In genomic region chr1:158397058-158397457, GRCm38 (mm10) we compare ENCODE assay signal across 21 mouse cellular contexts. TPM values are rescaled to one million over a fixed set of nuclear protein-coding genes. Genes with fewer than 3 reads are reported as not detected.
"Had no signal": no experiment of that assay in that cellular context is flagged by ENCODE, and none has a peak within 500 bp of the region (broad histone marks: within the 10 kb centered on the region; RNA-seq: fewer than 3 reads in every experiment).

No protein-coding gene starts in this region.

- H3K9me3 ChIP-seq: liver, embryonic 15.5 days; lung, embryonic 15.5 days; midbrain, embryonic 12.5 days; midbrain, embryonic 15.5 days; neural tube, embryonic 12.5 days; stomach, embryonic 15.5 days had no signal

- H3K4me3 ChIP-seq: liver, embryonic 15.5 days; lung, embryonic 15.5 days; megakaryocyte, embryonic 14.5 days; midbrain, embryonic 12.5 days; midbrain, embryonic 15.5 days; neural tube, embryonic 12.5 days; stomach, embryonic 15.5 days had no signal

- DNase-seq: liver, postnatal 0 days; lung, adult 2 months; lung, postnatal 14 days; lung, postnatal 36 days; right cerebral cortex, postnatal 25 days; thymus, adult 2 months; thymus, postnatal 25 days; thymus, postnatal 4 days had no signal

- H3K4me2 ChIP-seq: liver, embryonic 15.5 days; lung, embryonic 15.5 days; midbrain, embryonic 12.5 days; midbrain, embryonic 15.5 days; neural tube, embryonic 12.5 days; stomach, embryonic 15.5 days had no signal

- H3K9ac ChIP-seq: liver, embryonic 15.5 days; liver, postnatal 0 days; lung, embryonic 15.5 days; midbrain, embryonic 12.5 days; midbrain, embryonic 15.5 days; neural tube, embryonic 12.5 days; stomach, embryonic 15.5 days had no signal

- H3K4me1 ChIP-seq: liver, embryonic 15.5 days; lung, embryonic 15.5 days; megakaryocyte, embryonic 14.5 days; midbrain, embryonic 12.5 days; midbrain, embryonic 15.5 days; neural tube, embryonic 12.5 days; stomach, embryonic 15.5 days had no signal

- ATAC-seq: liver, postnatal 0 days; lung, postnatal 0 days; midbrain, embryonic 15.5 days had no signal

- H3K36me3 ChIP-seq: liver, embryonic 15.5 days; lung, embryonic 15.5 days; midbrain, embryonic 12.5 days; midbrain, embryonic 15.5 days; neural tube, embryonic 12.5 days; stomach, embryonic 15.5 days had no signal

- H3K27ac ChIP-seq: liver, embryonic 15.5 days; lung, embryonic 15.5 days; macrophage; midbrain, embryonic 12.5 days; midbrain, embryonic 15.5 days; neural tube, embryonic 12.5 days; stomach, embryonic 15.5 days; stomach, postnatal 0 days had no signal

- H3K27me3 ChIP-seq: liver, embryonic 15.5 days; lung, embryonic 15.5 days; megakaryocyte, embryonic 14.5 days; midbrain, embryonic 12.5 days; midbrain, embryonic 15.5 days; neural tube, embryonic 12.5 days; stomach, embryonic 15.5 days had no signal

RNA-seq across cellular contexts. Expression of gene Astn1, which starts 35.0 kb away (rescaled TPM):
- total RNA-seq: megakaryocyte progenitor cell, adult 5-6 weeks; monocyte, adult 5-6 weeks; neutrophil, adult 5-6 weeks had no signal
- polyA plus RNA-seq: liver, postnatal 0 days; macrophage had no signal

RNA-seq across cellular contexts. Expression of gene Brinp2, which starts 40.9 kb away (rescaled TPM):
- total RNA-seq: megakaryocyte progenitor cell, adult 5-6 weeks; monocyte, adult 5-6 weeks; neutrophil, adult 5-6 weeks had no signal
- polyA plus RNA-seq: liver, postnatal 0 days; macrophage had no signal
